Mouse (Mus musculus): ENCODE measurements around the gene Trub2.

DNA sequence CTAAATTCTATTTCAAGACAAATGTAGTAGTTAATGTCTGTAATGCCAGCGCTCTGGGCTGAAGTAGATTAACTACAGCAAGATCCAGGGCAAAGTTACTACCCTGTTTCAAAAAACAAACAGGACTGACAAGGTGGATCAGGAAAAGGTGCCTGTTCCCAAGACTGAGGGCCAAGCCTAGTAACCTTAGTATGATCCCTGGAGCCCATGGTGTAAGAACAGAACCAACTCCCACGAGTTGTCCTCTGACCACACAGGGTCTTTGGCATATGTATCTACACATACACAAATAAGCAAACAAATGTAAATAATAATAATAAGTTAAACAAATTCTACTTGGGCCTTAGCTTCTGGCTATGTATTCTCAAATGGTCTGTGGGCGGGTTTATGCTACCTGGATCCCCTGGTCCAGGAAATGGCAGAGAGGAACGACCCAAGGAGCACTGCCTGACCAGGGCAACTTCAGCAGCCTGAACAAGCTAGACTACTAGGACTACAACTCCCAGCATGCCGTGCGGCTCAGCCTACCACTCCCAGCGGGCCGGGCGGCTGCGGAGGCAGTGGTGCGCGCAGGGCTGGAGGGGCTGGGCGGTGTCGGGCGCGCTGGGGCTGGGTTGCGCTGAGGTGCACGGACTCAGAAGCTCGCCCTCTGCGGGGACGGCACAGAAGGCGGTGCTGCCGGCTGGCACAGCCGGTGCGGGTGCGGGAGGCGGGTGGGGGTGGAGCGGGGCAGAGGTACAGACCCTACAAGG is 13.9 kb upstream of the Trub2 start, which contains the start of gene Slc27a4:
- TF ChIP-seq CTCF (IDR thresholded peaks at IDR 0.05; ENCODE audit: borderline replicate concordance, control insufficient read depth, extremely low read depth, insufficient read depth, low read length, poor library complexity) = peak; percentile 51; the same call in 1 of the 2 replicates
- TF ChIP-seq POLR2A (IDR thresholded peaks at IDR 0.05; ENCODE audit: control insufficient read depth, extremely low read depth, insufficient read depth, low read length, poor library complexity) = peak; percentile 59; the same call in 1 of the 2 replicates

Measured in thymus, adult 2 months (tissue).